Mouse (Mus musculus) pancreas, adult 10 weeks (tissue): ENCODE results near the gene Gm11114. TPM values are rescaled to one million over a fixed set of nuclear protein-coding genes. Genes with fewer than 3 reads are reported as not detected.

ENCODE experiments used
- polyA plus RNA-seq: library from polyadenylated mRNA; stranded (reverse); fragments of 350-450 nt; fragmentation: Illumina TruSeq; extraction: RNeasy Lipid Tissue Mini Kit (QIAGEN cat#74804); gene quantifications from one replicate; pipeline ENCODE4 v1.2.3, GENCODE M21; 2015; ENCODE audit warnings: low read depth, low replicate concordance; ENCODE audit not compliant: insufficient read depth

Gm11114 gene
- polyA plus RNA-seq = not detected

DNA sequence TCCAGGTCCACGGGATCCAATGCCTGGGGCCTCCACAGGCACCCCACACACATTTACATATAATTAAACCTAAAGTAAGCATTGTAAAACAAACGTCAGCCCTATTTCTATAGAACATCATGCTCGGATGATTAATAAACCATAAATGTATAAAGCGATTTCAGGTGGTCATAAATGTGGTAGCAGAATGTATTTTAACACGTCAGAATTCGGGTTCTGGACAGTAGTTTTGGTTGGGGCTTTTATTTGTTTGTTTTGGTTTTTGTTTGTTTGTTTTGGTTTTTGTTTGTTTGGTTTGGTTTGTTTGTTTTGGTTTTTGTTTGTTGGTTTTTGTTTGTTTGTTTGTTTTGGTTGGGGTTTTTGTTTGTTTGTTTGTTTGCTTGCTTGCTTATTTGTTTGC is at the start of gene Gm11114:
TSS of gene Gm11114 (plus strand) at position 301 of the 400 bp plus-strand sequence.

DNA sequence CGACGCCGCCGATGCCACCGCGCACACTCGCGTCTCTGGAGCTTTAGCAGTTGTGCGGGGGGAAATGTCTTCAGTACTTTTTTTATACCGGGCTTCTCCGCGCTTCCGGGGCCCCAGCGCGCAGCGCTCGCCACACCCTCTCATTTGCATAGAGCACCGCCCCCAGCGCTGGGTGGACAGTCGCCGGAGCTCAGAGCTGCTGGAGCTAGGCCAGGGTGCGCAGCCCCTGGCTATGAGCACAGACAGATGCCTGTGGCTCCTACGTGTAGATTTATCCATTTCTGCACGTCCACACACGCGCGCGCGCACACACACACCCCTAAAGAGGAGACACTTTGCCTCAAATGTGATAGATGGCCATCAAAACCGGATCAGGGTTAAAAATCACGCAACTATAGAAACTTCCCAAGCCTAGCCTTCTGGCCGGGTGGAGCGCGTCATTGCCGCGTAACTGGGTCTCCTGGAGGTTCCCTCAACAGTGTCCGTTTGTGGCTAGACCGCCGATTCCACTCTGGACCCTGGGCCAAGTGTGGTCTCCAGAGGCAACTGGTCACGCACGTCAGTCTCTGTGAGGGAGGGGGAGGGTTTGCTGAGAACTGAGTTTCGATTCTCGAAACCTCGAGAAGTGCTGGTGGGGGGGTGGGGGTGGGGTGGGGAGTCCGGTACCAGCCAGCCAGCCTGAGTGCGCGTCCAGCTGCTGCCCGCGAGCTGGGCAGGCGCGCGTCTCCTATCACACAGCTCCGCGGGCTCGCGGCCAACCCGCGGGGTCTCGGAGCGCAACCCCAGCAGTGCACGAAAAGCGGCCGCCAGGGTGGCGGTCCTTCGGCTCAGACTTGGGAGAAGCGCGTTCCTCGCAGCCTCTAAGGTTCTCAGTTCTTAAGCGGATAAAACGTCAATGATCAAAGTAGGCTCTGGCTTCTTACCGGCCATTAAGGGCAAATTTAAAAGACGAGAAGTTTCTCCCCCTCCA is 15.0 kb downstream of the Gm11114 start, which contains the start of gene Tent5a:
TSS of gene Tent5a (minus strand) at position 107 of the 970 bp plus-strand sequence.

Other genes starting within 250 kb of the Gm11114 start
- gene Tent5a, start 14.6 kb downstream of the Gm11114 start, polyA plus RNA-seq = 2.5 TPM